Mouse (Mus musculus) liver, postnatal 0 days (tissue): ENCODE results near the gene Ptprd.

Experiments used
- CTCF ChIP-seq: sonication (generic); IDR thresholded peaks from 2 replicates; pipeline ENCODE4 v1.5.1; 2016; ENCODE audit warnings: antibody characterized with exemption, low read depth
- EP300 ChIP-seq: IDR thresholded peaks from 2 replicates; pipeline ENCODE4 v1.6.1; 2016; ENCODE audit warnings: antibody characterized with exemption, low read depth, mild to moderate bottlenecking

DNA sequence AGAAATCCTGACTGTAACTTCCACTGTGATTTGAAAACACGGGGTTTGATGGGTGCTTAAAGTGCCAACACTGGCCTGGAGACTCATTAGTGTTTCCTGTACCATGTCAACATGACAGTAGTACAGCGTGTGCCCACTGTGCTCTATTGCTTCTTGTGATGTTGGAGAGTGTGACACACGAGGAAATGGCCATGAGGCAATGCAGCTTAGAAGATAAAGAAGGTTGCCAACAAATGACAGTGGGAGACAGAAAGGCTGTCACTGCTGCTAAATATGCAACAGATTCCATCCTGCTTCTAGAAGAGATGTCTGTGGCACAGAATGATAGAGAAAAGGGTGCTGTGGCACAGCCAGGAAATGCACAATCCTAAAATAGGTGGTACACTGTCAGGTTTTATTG lies 6.7 kb downstream of the Ptprd start:
- TF ChIP-seq CTCF, result no peak
- TF ChIP-seq EP300, result no peak
